Mouse (Mus musculus) left cerebral cortex, postnatal 14 days (tissue): ENCODE data around the gene Zzef1. TPM values are rescaled to one million over a fixed set of nuclear protein-coding genes. Genes with fewer than 3 reads are reported as not detected.

Source experiments
- microRNA-seq, 2 experiments: library from miRNA; unstranded; fragments of <30 nt; microRNA quantifications; one replicate each; pipeline ENCODE4 v1.2.0; 2022
- total RNA-seq, 2 experiments: library from RNA; stranded (reverse); gene quantifications; 2 replicates each; pipeline ENCODE4 v1.2.3; 2021

Zzef1 gene
- total RNA-seq, 2 experiments from 2014 or later = 46.9 to 50.0 TPM

Small RNA genes within 50 kb of the gene (microRNA-seq; reads per million reads assigned to microRNA genes)
- 0 reads per million in 2 experiments for gene Gm44467

Other genes with a start within 250 kb of the Zzef1 start
- under 1 TPM; 0.13 to 0.23 TPM for gene Spns3, start 245.7 kb upstream of the Zzef1 start, total RNA-seq
- gene Ube2g1, start 188.9 kb upstream of the Zzef1 start, total RNA-seq = 10 to 100 TPM; 54.1 to 60.1 TPM
- 10 to 100 TPM; 30.5 to 33.9 TPM for gene Ankfy1, start 106.2 kb upstream of the Zzef1 start, total RNA-seq
- 10 to 100 TPM; 11.6 to 13.1 TPM for gene Cyb5d2, start 84 bp upstream of the Zzef1 start, total RNA-seq
- gene Atp2a3, start 164.9 kb downstream of the Zzef1 start, total RNA-seq = 1 to 10 TPM; 7.9 to 8.5 TPM
- gene P2rx1, start 202.9 kb downstream of the Zzef1 start, total RNA-seq = 1 to 10 TPM; 1.2 to 1.3 TPM
- gene Camkk1, start 222.8 kb downstream of the Zzef1 start, total RNA-seq = 10 to 100 TPM; 47.2 to 53.4 TPM